Comparison of ENCODE assay signal across 26 mouse cellular contexts in genomic region chr12:103123861-103124260, GRCm38 (mm10).
"Had no signal": no experiment of that assay in that cellular context is flagged by ENCODE, and none has a peak within 500 bp of the region (broad histone marks: within the 10 kb centered on the region; RNA-seq: fewer than 3 reads in every experiment).

No protein-coding gene starts in this region.

- H3K36me3 ChIP-seq: embryonic facial prominence, embryonic 10.5 days; embryonic facial prominence, embryonic 12.5 days; embryonic facial prominence, embryonic 13.5 days; embryonic facial prominence, embryonic 15.5 days; forebrain, embryonic 10.5 days had no signal

- H3K27me3 ChIP-seq: embryonic facial prominence, embryonic 12.5 days; embryonic facial prominence, embryonic 13.5 days; embryonic facial prominence, embryonic 15.5 days; forebrain, embryonic 12.5 days; forebrain, embryonic 13.5 days; forebrain, embryonic 15.5 days had no signal

- H3K27ac ChIP-seq: embryonic facial prominence, embryonic 10.5 days; embryonic facial prominence, embryonic 12.5 days; embryonic facial prominence, embryonic 13.5 days; embryonic facial prominence, embryonic 15.5 days; forebrain, embryonic 10.5 days; forebrain, embryonic 12.5 days; forebrain, embryonic 13.5 days; forebrain, embryonic 15.5 days; gastrocnemius, adult 2 months; heart, adult 2 months had no signal

- H3K4me1 ChIP-seq: embryonic facial prominence, embryonic 10.5 days; embryonic facial prominence, embryonic 12.5 days; embryonic facial prominence, embryonic 13.5 days; embryonic facial prominence, embryonic 15.5 days; forebrain, embryonic 12.5 days; forebrain, embryonic 13.5 days; forebrain, embryonic 15.5 days had no signal

- H3K9ac ChIP-seq: embryonic facial prominence, embryonic 12.5 days; embryonic facial prominence, embryonic 13.5 days; embryonic facial prominence, embryonic 15.5 days; forebrain, embryonic 12.5 days; forebrain, embryonic 13.5 days; forebrain, embryonic 15.5 days; forebrain, postnatal 0 days had no signal

- H3K4me2 ChIP-seq: embryonic facial prominence, embryonic 12.5 days; embryonic facial prominence, embryonic 13.5 days; embryonic facial prominence, embryonic 15.5 days; forebrain, embryonic 12.5 days; forebrain, embryonic 13.5 days; forebrain, embryonic 15.5 days had no signal

- H3K9me3 ChIP-seq: embryonic facial prominence, embryonic 10.5 days; embryonic facial prominence, embryonic 12.5 days; embryonic facial prominence, embryonic 13.5 days; embryonic facial prominence, embryonic 15.5 days; forebrain, embryonic 10.5 days; forebrain, embryonic 12.5 days; forebrain, embryonic 13.5 days; forebrain, embryonic 15.5 days had no signal

- ATAC-seq: forebrain, embryonic 13.5 days; forebrain, embryonic 14.5 days; forebrain, embryonic 15.5 days; forebrain, embryonic 16.5 days; forebrain, postnatal 0 days had no signal

- DNase-seq: cerebellum, adult 9-11 months; cerebellum, postnatal 10 days; cerebellum, postnatal 14 days; cerebellum, postnatal 25 days; cerebellum, postnatal 36 days; embryo, embryonic 11 days; forebrain, postnatal 0 days; gastrocnemius, adult 2 months; gastrocnemius, postnatal 10 days; gastrocnemius, postnatal 14 days; gastrocnemius, postnatal 25 days; gastrocnemius, postnatal 36 days; heart, adult 11 months; heart, adult 18-20 months; heart, adult 2 months had no signal

- H3K4me3 ChIP-seq: embryonic facial prominence, embryonic 10.5 days; embryonic facial prominence, embryonic 12.5 days; embryonic facial prominence, embryonic 13.5 days; embryonic facial prominence, embryonic 15.5 days; erythroblast, embryonic 14.5 days; forebrain, embryonic 10.5 days; forebrain, embryonic 12.5 days; forebrain, embryonic 13.5 days; forebrain, embryonic 15.5 days; gastrocnemius, adult 2 months; heart, adult 2 months had no signal
